Mouse (Mus musculus): Measurements from ENCODE around the gene Syt9.

GRCm38 (mm10) chr7:107339560-107340057 is 30.9 kb upstream of the Syt9 start:
- no peak for TF ChIP-seq CTCF (IDR thresholded peaks at IDR 0.05; ENCODE audit: extremely low read depth, insufficient read depth, low read length)
- no peak for TF ChIP-seq POLR2A (IDR thresholded peaks at IDR 0.05; ENCODE audit: extremely low read depth, insufficient read depth, low read length)

Data from cortical plate, adult 2 months (tissue).